Mouse (Mus musculus) lung, postnatal 0 days (tissue): ENCODE results near the gene Filip1l.

Source experiments
- CTCF ChIP-seq: IDR thresholded peaks from 2 replicates; pipeline ENCODE4 v1.5.1; 2016; ENCODE audit warnings: antibody characterized with exemption, mild to moderate bottlenecking
- EP300 ChIP-seq: IDR thresholded peaks from 2 replicates; pipeline ENCODE4 v1.6.1; 2016; ENCODE audit warnings: antibody characterized with exemption, mild to moderate bottlenecking, control low read depth

DNA sequence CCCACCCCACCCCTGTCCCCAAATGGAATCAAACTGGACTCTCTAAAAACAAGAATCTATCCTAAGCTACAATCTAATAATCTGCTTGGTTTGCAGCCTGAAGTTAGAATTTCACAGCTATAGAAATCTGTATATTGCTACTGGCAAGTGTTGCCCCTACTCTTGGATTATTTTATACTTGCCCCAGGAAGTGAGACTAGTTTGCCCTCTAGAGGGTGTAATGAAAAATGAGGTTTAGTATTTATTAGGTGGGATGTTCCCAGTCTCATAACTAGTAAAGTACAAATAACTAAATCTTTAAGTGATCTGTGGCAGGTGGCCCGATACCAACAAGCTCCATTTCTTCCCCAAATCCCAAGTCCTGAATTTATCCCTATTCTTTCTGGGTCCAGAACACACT, 224.6 kb downstream of the Filip1l start:
- TF ChIP-seq CTCF: peak; percentile 58
- no peak for TF ChIP-seq EP300
